Mouse (Mus musculus) MEL (cell line): ENCODE data around the gene Fkbp4. TPM values are rescaled to one million over a fixed set of nuclear protein-coding genes. Genes with fewer than 3 reads are reported as not detected.

ENCODE experiments used
- DNase-seq: peaks from one replicate; pipeline ENCODE4 v3.0.0; 2011; ENCODE audit warnings: low read depth, low spot score
- H3K27ac ChIP-seq: 2 replicates; pipeline ENCODE4 v1.5.1; 2012; ENCODE audit warnings: low read depth, mild to moderate bottlenecking, control low read depth, low read length, moderate library complexity; ENCODE audit not compliant: control insufficient read depth
- H3K27me3 ChIP-seq, 2 experiments: fragments of 150-350 bp in 1 of 2; sonication (generic) in 1 of 2; 2 replicates each; pipeline ENCODE4 v1.6.1; 2012; ENCODE audit warnings: low read length in 2 of 2, mild to moderate bottlenecking in 2 of 2, improper control_type of control experiment in 1 of 2, moderate library complexity in 1 of 2; ENCODE audit not compliant: insufficient read depth in 2 of 2, control insufficient read depth in 1 of 2
- H3K36me3 ChIP-seq, 2 experiments: 2 replicates each; pipeline ENCODE4 v1.6.1; 2012 to 2014; ENCODE audit warnings: low read length in 2 of 2, improper control_type of control experiment in 1 of 2, inconsistent platforms in 1 of 2, mild to moderate bottlenecking in 1 of 2; ENCODE audit not compliant: insufficient read depth in 2 of 2, control insufficient read depth in 1 of 2
- H3K4me1 ChIP-seq, 2 experiments: fragments of 150-350 bp in 1 of 2; sonication (generic) in 1 of 2; 2 replicates each; pipeline ENCODE4 v1.6.1; 2012; ENCODE audit warnings: low read length in 2 of 2, improper control_type of control experiment in 1 of 2, mild to moderate bottlenecking in 1 of 2; ENCODE audit not compliant: insufficient read depth in 2 of 2, control insufficient read depth in 1 of 2
- H3K4me3 ChIP-seq, 2 experiments: fragments of 150-350 bp in 1 of 2; sonication (generic) in 1 of 2; 2 replicates each; pipeline ENCODE4 v1.5.1; 2012; ENCODE audit warnings: low read depth in 2 of 2, low read length in 2 of 2, mild to moderate bottlenecking in 2 of 2, moderate library complexity in 2 of 2, control low read depth in 1 of 2, improper control_type of control experiment in 1 of 2; ENCODE audit not compliant: control insufficient read depth in 1 of 2, insufficient read depth in 1 of 2
- H3K79me2 ChIP-seq: 2 replicates; pipeline ENCODE4 v1.6.1; 2012; ENCODE audit warnings: mild to moderate bottlenecking, low read length, moderate library complexity; ENCODE audit not compliant: control insufficient read depth, poor library complexity, insufficient read depth
- H3K9ac ChIP-seq: 2 replicates; pipeline ENCODE4 v1.6.1; 2012; ENCODE audit warnings: low read depth, mild to moderate bottlenecking, control low read depth, low read length, moderate library complexity; ENCODE audit not compliant: control insufficient read depth, poor library complexity, severe bottlenecking
- H3K9me3 ChIP-seq: fragments of 150-350 bp; sonication (generic); replicated peaks from 2 replicates; pipeline ENCODE4 v1.6.1; 2012; ENCODE audit warnings: mild to moderate bottlenecking, low read length, improper control_type of control experiment, moderate library complexity; ENCODE audit not compliant: insufficient read depth
- BHLHE40 ChIP-seq: IDR thresholded peaks from 2 replicates; pipeline ENCODE4 v1.6.1; 2012; ENCODE audit warnings: low read depth, mild to moderate bottlenecking, inconsistent platforms, low read length, improper control_type of control experiment, borderline replicate concordance
- CHD1 ChIP-seq: IDR thresholded peaks from 2 replicates; pipeline ENCODE4 v1.6.1; 2012; ENCODE audit warnings: low read depth, mild to moderate bottlenecking, inconsistent platforms, low read length, improper control_type of control experiment
- E2F4 ChIP-seq: IDR thresholded peaks from 2 replicates; pipeline ENCODE4 v1.6.1; 2011; ENCODE audit warnings: low read depth, low read length, improper control_type of control experiment, borderline replicate concordance
- ELF1 ChIP-seq: IDR thresholded peaks from 2 replicates; pipeline ENCODE4 v1.6.1; 2014; ENCODE audit warnings: low read depth, mild to moderate bottlenecking, inconsistent platforms, low read length, improper control_type of control experiment, moderate library complexity
- GABPA ChIP-seq: IDR thresholded peaks from 2 replicates; pipeline ENCODE4 v1.6.1; 2012; ENCODE audit warnings: low read depth, mild to moderate bottlenecking, inconsistent platforms, low read length, improper control_type of control experiment, moderate library complexity
- GATA1 ChIP-seq: IDR thresholded peaks from 2 replicates; pipeline ENCODE4 v1.6.1; 2011; ENCODE audit warnings: low read depth, low read length, improper control_type of control experiment
- HCFC1 ChIP-seq: IDR thresholded peaks from 2 replicates; pipeline ENCODE4 v1.6.1; 2012; ENCODE audit warnings: low read depth, mild to moderate bottlenecking, inconsistent platforms, low read length, improper control_type of control experiment, moderate library complexity
- MAFK ChIP-seq: IDR thresholded peaks from 2 replicates; pipeline ENCODE4 v1.6.1; 2011; ENCODE audit warnings: low read depth, mild to moderate bottlenecking, low read length, improper control_type of control experiment, borderline replicate concordance
- MAX ChIP-seq: IDR thresholded peaks from 2 replicates; pipeline ENCODE4 v1.6.1; 2011; ENCODE audit warnings: low read length, improper control_type of control experiment
- MAZ ChIP-seq: IDR thresholded peaks from 2 replicates; pipeline ENCODE4 v1.6.1; 2012; ENCODE audit warnings: low read depth, mild to moderate bottlenecking, inconsistent platforms, low read length, improper control_type of control experiment
- MXI1 ChIP-seq: IDR thresholded peaks from 2 replicates; pipeline ENCODE4 v1.6.1; 2011; ENCODE audit warnings: mild to moderate bottlenecking, low read depth, low read length, improper control_type of control experiment
- MYC ChIP-seq: IDR thresholded peaks from 2 replicates; pipeline ENCODE4 v1.6.1; 2011; ENCODE audit warnings: low read depth, mild to moderate bottlenecking, low read length, improper control_type of control experiment, moderate library complexity
- NELFE ChIP-seq: IDR thresholded peaks from 2 replicates; pipeline ENCODE4 v1.6.1; 2011; ENCODE audit warnings: low read depth, low read length, improper control_type of control experiment
- NRF1 ChIP-seq: IDR thresholded peaks from 2 replicates; pipeline ENCODE4 v1.6.1; 2014; ENCODE audit warnings: low read depth, mild to moderate bottlenecking, inconsistent platforms, low read length, improper control_type of control experiment, moderate library complexity; ENCODE audit not compliant: poor library complexity, insufficient read depth, severe bottlenecking
- POLR2A ChIP-seq, 2 experiments: IDR thresholded peaks; 2 replicates each; pipeline ENCODE4 v1.6.1; 2011 to 2012; ENCODE audit warnings: low read length in 2 of 2, mild to moderate bottlenecking in 2 of 2, control low read depth in 1 of 2, improper control_type of control experiment in 1 of 2, low read depth in 1 of 2, moderate library complexity in 1 of 2; ENCODE audit not compliant: control insufficient read depth in 1 of 2, insufficient read depth in 1 of 2, poor library complexity in 1 of 2
- POLR2AphosphoS5 ChIP-seq: IDR thresholded peaks from 2 replicates; pipeline ENCODE4 v1.6.1; 2012; ENCODE audit warnings: low read depth, borderline replicate concordance, mild to moderate bottlenecking, inconsistent platforms, low read length, moderate library complexity, mixed read lengths
- RAD21 ChIP-seq: IDR thresholded peaks from 2 replicates; pipeline ENCODE4 v1.6.1; 2011; ENCODE audit warnings: mild to moderate bottlenecking, low read depth, low read length, improper control_type of control experiment
- RCOR1 ChIP-seq: IDR thresholded peaks from 2 replicates; pipeline ENCODE4 v1.6.1; 2012; ENCODE audit warnings: low read depth, mild to moderate bottlenecking, inconsistent platforms, low read length, improper control_type of control experiment
- SIN3A ChIP-seq: IDR thresholded peaks from 2 replicates; pipeline ENCODE4 v1.6.1; 2012; ENCODE audit warnings: low read length, improper control_type of control experiment, inconsistent platforms
- SMC3 ChIP-seq: IDR thresholded peaks from 2 replicates; pipeline ENCODE4 v1.6.1; 2011; ENCODE audit warnings: low read depth, low read length, improper control_type of control experiment
- TAL1 ChIP-seq: IDR thresholded peaks from 2 replicates; pipeline ENCODE4 v1.6.1; 2012; ENCODE audit warnings: mild to moderate bottlenecking, inconsistent platforms, low read length, moderate library complexity, mixed read lengths
- TBP ChIP-seq: IDR thresholded peaks from 2 replicates; pipeline ENCODE4 v1.8.0; 2011; ENCODE audit warnings: low read depth, low read length, improper control_type of control experiment
- TCF12 ChIP-seq: IDR thresholded peaks from 2 replicates; pipeline ENCODE4 v1.6.1; 2014; ENCODE audit warnings: low read depth, mild to moderate bottlenecking, inconsistent platforms, low read length, improper control_type of control experiment, moderate library complexity
- UBTF ChIP-seq: IDR thresholded peaks from 2 replicates; pipeline ENCODE4 v1.6.1; 2012; ENCODE audit warnings: low read depth, mild to moderate bottlenecking, inconsistent platforms, low read length, improper control_type of control experiment, moderate library complexity, borderline replicate concordance; ENCODE audit not compliant: insufficient read depth
- ZC3H11A ChIP-seq: IDR thresholded peaks from 2 replicates; pipeline ENCODE4 v1.6.1; 2012; ENCODE audit warnings: low read depth, mild to moderate bottlenecking, inconsistent platforms, low read length, improper control_type of control experiment
- ZMIZ1 ChIP-seq: IDR thresholded peaks from 2 replicates; pipeline ENCODE4 v1.6.1; 2012; ENCODE audit warnings: low read depth, mild to moderate bottlenecking, inconsistent platforms, low read length, improper control_type of control experiment, moderate library complexity
- ZNF384 ChIP-seq: IDR thresholded peaks from 2 replicates; pipeline ENCODE4 v1.6.1; 2012; ENCODE audit warnings: low read depth, mild to moderate bottlenecking, inconsistent platforms, low read length, improper control_type of control experiment
- polyA plus RNA-seq, 2 experiments: library from polyadenylated mRNA; stranded (reverse) in 1 of 2; unstranded in 1 of 2; fragments of >175 nt in 1 of 2; fragments of >200 nt in 1 of 2; gene quantifications; 2 replicates each; pipeline versions ENCODE4 v1.2.1 to v1.2.4; 2012; ENCODE audit warnings: low replicate concordance in 2 of 2, low read depth in 1 of 2; ENCODE audit not compliant: insufficient read length in 2 of 2, insufficient read depth in 1 of 2, missing spikeins in 1 of 2
- total RNA-seq: library from RNA; depleted of rRNA; stranded (reverse); fragments of 300-350 nt; gene quantifications from 2 replicates; pipeline ENCODE4 v1.2.3, GENCODE M21; 2012

Gene Fkbp4
- total and polyA plus RNA-seq, 3 experiments, result 333 to 934 (median 426) TPM

DNA sequence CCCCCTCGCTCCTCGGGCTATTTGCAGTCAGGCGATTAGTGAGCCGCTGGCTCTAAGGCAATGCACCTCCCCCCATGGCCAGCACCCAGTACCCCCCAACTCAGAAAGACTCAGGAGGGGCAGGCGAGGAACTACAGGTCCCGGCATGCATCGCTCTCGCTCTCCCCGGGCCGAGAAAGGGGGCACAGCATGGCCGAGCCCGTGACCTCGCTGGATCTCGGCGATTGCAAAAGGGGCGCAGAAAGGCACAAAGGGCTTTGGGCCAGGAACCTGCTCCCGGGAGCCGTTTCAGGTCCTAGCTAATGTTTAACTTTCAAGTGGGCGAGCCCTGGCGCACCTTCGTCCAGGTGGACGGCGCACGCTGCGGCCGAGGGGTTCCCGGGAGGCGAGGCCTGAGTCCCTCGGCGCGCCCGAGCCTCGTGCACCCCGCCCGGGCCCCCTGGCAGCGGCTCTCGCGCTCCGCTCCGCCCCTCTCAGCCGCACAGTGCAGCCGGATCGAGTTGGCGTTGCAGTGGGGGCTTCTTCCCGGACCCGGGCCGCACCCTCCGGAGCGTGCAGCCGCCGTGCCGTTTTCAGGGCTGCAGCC is 653 bp downstream of the Fkbp4 start:
- peaks cover 19% of the 10 kb centered on the region for H3K79me2 ChIP-seq
- H3K27me3 ChIP-seq, result no peaks in the 10 kb centered on the region
- H3K9me3 ChIP-seq, result no peaks in the 10 kb centered on the region
- H3K4me3 ChIP-seq, result peak overlapping the region; percentile 92 to 99
- H3K36me3 ChIP-seq, result peaks cover 18 to 20% of the 10 kb centered on the region in 2 experiments
- peak; percentile 59 for DNase-seq
- H3K4me1 ChIP-seq, result peaks cover 12 to 19% of the 10 kb centered on the region in 2 experiments
- H3K9ac ChIP-seq, result peak overlapping the region; percentile 87
- TF ChIP-seq NRF1 (0 out of 2 replicates have a peak, but pooled peaks have one; percentile 5), CHD1 (0 out of 2 replicates have a peak, but pooled peaks have one; percentile 59), UBTF (peak; percentile 30; the same call in 1 of the 2 replicates), HCFC1 (peak; percentile 87), E2F4 (no peak), BHLHE40 (0 out of 2 replicates have a peak, but pooled peaks have one; percentile 8), MXI1 (peak; percentile 50), ELF1 (no peak)
- H3K27ac ChIP-seq, result peak overlapping the region; percentile 58

DNA sequence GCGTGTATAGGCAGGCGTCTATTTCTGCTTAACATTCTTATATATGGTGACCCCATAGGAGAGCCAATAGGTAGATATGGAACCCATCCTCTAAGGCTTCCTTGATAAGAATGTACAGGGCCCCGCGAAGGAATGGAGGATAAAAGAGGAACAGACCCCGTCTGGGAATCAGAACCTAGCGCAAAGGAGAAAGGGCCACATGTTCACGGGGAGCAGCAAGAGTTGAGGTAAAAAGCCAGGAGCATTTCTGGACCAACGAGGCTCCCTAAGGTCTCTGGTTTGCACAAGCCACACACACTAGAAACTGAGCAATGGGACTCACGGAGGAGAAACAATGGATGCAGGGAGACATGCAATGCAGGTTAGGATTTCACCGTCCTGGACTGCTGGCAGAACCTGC is 1.2 kb downstream of the Fkbp4 start:
- Histone ChIP-seq H3K4me1 (peaks cover 12 to 19% of the 10 kb centered on the region in 2 experiments), H3K36me3 (peaks cover 19 to 20% of the 10 kb centered on the region in 2 experiments), H3K9me3 (no peaks in the 10 kb centered on the region), H3K9ac (peak overlapping the region; percentile 87), H3K4me3 (peak overlapping the region; percentile 92 to 99), H3K79me2 (peaks cover 19% of the 10 kb centered on the region), H3K27ac (peak overlapping the region; percentile 58), H3K27me3 (no peaks in the 10 kb centered on the region)
- TF ChIP-seq ZC3H11A, result no peak
- 0 out of 2 replicates have a peak, but pooled peaks have one; percentile 47 for TF ChIP-seq MAZ
- no peak for TF ChIP-seq GABPA
- peak; percentile 47; the same call in 1 of the 2 replicates for TF ChIP-seq E2F4
- peak; percentile 48 for TF ChIP-seq SIN3A
- no peak for TF ChIP-seq RAD21
- TF ChIP-seq RCOR1, result 0 out of 2 replicates have a peak, but pooled peaks have one; percentile 8
- TF ChIP-seq NRF1, result 0 out of 2 replicates have a peak, but pooled peaks have one; percentile 1
- peak; percentile 67 for TF ChIP-seq MAX
- no peak for TF ChIP-seq SMC3
- no peak for TF ChIP-seq POLR2AphosphoS5
- TF ChIP-seq POLR2A (IDR thresholded peaks at IDR 0.05; ENCODE audit: control insufficient read depth in 1 of 2, insufficient read depth in 1 of 2, low read depth in 1 of 2, low read length in 2 of 2, poor library complexity in 1 of 2), result 0 out of 4 replicates have a peak, but pooled peaks of 1 of the 2 experiments have one; percentile 51
- TF ChIP-seq MXI1, result peak; percentile 62
- 0 out of 2 replicates have a peak, but pooled peaks have one; percentile 41 for TF ChIP-seq TBP
- 0 out of 2 replicates have a peak, but pooled peaks have one; percentile 48 for TF ChIP-seq GATA1
- TF ChIP-seq ZNF384, result no peak
- TF ChIP-seq TAL1, result no peak
- TF ChIP-seq TCF12, result no peak
- TF ChIP-seq ZMIZ1, result no peak
- TF ChIP-seq MYC, result peak; percentile 74
- no peak for TF ChIP-seq MAFK
- peak; percentile 29; the same call in 1 of the 2 replicates for TF ChIP-seq NELFE
- peak; percentile 73 for DNase-seq
